Mouse (Mus musculus): Measurements from ENCODE around the gene Celf5. TPM values are rescaled to one million over a fixed set of nuclear protein-coding genes. Genes with fewer than 3 reads are reported as not detected.

Gene Celf5
- total and polyA plus RNA-seq, 3 experiments: 0.08 to 0.38 TPM; not detected in 1

GRCm38 (mm10) chr10:81426081-81426671 is 56.3 kb downstream of the Celf5 start:
- peak; percentile 50 for DNase-seq (ENCODE audit: low read depth, low spot score)
- Histone ChIP-seq H3K27me3 (ENCODE audit: control insufficient read depth in 1 of 2, insufficient read depth in 2 of 2, low read length in 2 of 2) (no peaks in the 10 kb centered on the region), H3K27ac (ENCODE audit: control insufficient read depth, low read depth, low read length) (peak overlapping the region; percentile 11; the same call in 1 of the 2 replicates), H3K9me3 (replicated peaks; ENCODE audit: insufficient read depth, low read length) (no peaks in the 10 kb centered on the region), H3K4me3 (ENCODE audit: control insufficient read depth in 1 of 2, insufficient read depth in 1 of 2, low read depth in 2 of 2, low read length in 2 of 2) (peak overlapping the region; percentile 66 to 91), H3K79me2 (ENCODE audit: control insufficient read depth, insufficient read depth, low read length, poor library complexity) (peaks cover 7% of the 10 kb centered on the region), H3K4me1 (ENCODE audit: control insufficient read depth in 1 of 2, insufficient read depth in 2 of 2, low read length in 2 of 2) (peaks cover 0 to 9% of the 10 kb centered on the region in 2 experiments; a peak in 2 of 4 replicates), H3K9ac (ENCODE audit: control insufficient read depth, low read depth, low read length, poor library complexity, severe bottlenecking) (peak overlapping the region; percentile 81), H3K36me3 (ENCODE audit: control insufficient read depth in 1 of 2, insufficient read depth in 2 of 2, low read length in 2 of 2) (peaks cover 0 to 3% of the 10 kb centered on the region in 2 experiments; a peak in 1 of 4 replicates)
- TF ChIP-seq USF1 (IDR thresholded peaks at IDR 0.05; ENCODE audit: low read depth, low read length) (no peak), JUND (IDR thresholded peaks at IDR 0.05; ENCODE audit: low read depth, low read length) (no peak), MXI1 (IDR thresholded peaks at IDR 0.05; ENCODE audit: low read depth, low read length) (peak; percentile 62)

GRCm38 (mm10) chr10:81425236-81425850 is 57.2 kb downstream of the Celf5 start:
- Histone ChIP-seq H3K4me1 (ENCODE audit: control insufficient read depth in 1 of 2, insufficient read depth in 2 of 2, low read length in 2 of 2) (peaks cover 0 to 9% of the 10 kb centered on the region in 2 experiments; a peak in 2 of 4 replicates), H3K27ac (ENCODE audit: control insufficient read depth, low read depth, low read length) (no peak overlapping the region), H3K4me3 (ENCODE audit: control insufficient read depth in 1 of 2, insufficient read depth in 1 of 2, low read depth in 2 of 2, low read length in 2 of 2) (no peak overlapping the region), H3K9ac (ENCODE audit: control insufficient read depth, low read depth, low read length, poor library complexity, severe bottlenecking) (no peak overlapping the region; the same call in 1 of the 2 replicates), H3K27me3 (ENCODE audit: control insufficient read depth in 1 of 2, insufficient read depth in 2 of 2, low read length in 2 of 2) (no peaks in the 10 kb centered on the region), H3K79me2 (ENCODE audit: control insufficient read depth, insufficient read depth, low read length, poor library complexity) (peaks cover 7% of the 10 kb centered on the region), H3K9me3 (replicated peaks; ENCODE audit: insufficient read depth, low read length) (no peaks in the 10 kb centered on the region), H3K36me3 (ENCODE audit: control insufficient read depth in 1 of 2, insufficient read depth in 2 of 2, low read length in 2 of 2) (peaks cover 0 to 3% of the 10 kb centered on the region in 2 experiments; a peak in 1 of 4 replicates)
- no peak for DNase-seq (ENCODE audit: low read depth, low spot score)
- no peak for TF ChIP-seq TAL1 (IDR thresholded peaks at IDR 0.05; ENCODE audit: low read length)

- Histone ChIP-seq H3K9ac (ENCODE audit: control insufficient read depth, low read depth, low read length, poor library complexity, severe bottlenecking) (no peak overlapping the region), H3K4me1 (ENCODE audit: control insufficient read depth in 1 of 2, insufficient read depth in 2 of 2, low read length in 2 of 2) (peaks cover 0 to 9% of the 10 kb centered on the region in 2 experiments; a peak in 2 of 4 replicates), H3K4me3 (ENCODE audit: control insufficient read depth in 1 of 2, insufficient read depth in 1 of 2, low read depth in 2 of 2, low read length in 2 of 2) (no peak overlapping the region), H3K9me3 (replicated peaks; ENCODE audit: insufficient read depth, low read length) (no peaks in the 10 kb centered on the region), H3K27me3 (ENCODE audit: control insufficient read depth in 1 of 2, insufficient read depth in 2 of 2, low read length in 2 of 2) (no peaks in the 10 kb centered on the region), H3K27ac (ENCODE audit: control insufficient read depth, low read depth, low read length) (no peak overlapping the region), H3K79me2 (ENCODE audit: control insufficient read depth, insufficient read depth, low read length, poor library complexity) (peaks cover 7% of the 10 kb centered on the region), H3K36me3 (ENCODE audit: control insufficient read depth in 1 of 2, insufficient read depth in 2 of 2, low read length in 2 of 2) (peaks cover 0 to 3% of the 10 kb centered on the region in 2 experiments; a peak in 1 of 4 replicates)
- no peak for DNase-seq (ENCODE audit: low read depth, low spot score)
- TF ChIP-seq SIN3A (IDR thresholded peaks at IDR 0.05; ENCODE audit: low read length) (no peak), ZKSCAN1 (IDR thresholded peaks at IDR 0.05; ENCODE audit: low read depth, low read length) (no peak), ETS1 (IDR thresholded peaks at IDR 0.05; ENCODE audit: low read depth, low read length) (no peak), MEF2A (IDR thresholded peaks at IDR 0.05; ENCODE audit: extremely low read depth, insufficient replicate concordance, low read depth, low read length, poor library complexity, severe bottlenecking) (no peak)
Observed at GRCm38 (mm10) chr10:81424246-81425051, 58.1 kb downstream of the Celf5 start.
